Mouse (Mus musculus) retina, postnatal 7 days (tissue): ENCODE results near the gene Gcn1l1.

Source experiments
- DNase-seq: peaks from one replicate; pipeline ENCODE4 v3.0.0-alpha.2; 2012; ENCODE audit warnings: low read depth, low spot score

Gene Gcn1l1

DNA sequence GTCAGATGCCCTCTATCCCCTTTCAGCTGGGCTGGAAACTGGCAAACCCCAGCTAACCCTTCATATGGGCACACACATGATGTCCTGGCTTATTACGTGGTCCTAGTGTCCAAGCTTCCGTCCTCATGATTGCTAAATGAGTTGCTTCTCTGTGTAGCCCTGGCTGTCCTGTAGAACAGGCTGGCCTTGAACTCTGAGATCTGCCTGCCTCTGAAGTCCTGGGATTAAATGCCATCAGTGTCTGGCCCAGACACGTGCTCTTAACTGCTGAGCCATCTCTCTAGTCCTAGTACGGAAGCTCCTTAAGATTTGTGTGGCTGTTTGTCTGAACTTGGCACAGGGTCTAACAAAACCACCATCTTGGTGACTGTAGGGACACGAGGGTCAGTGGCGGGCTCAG is 38.5 kb downstream of the Gcn1l1 start:
- no peak for DNase-seq

DNA sequence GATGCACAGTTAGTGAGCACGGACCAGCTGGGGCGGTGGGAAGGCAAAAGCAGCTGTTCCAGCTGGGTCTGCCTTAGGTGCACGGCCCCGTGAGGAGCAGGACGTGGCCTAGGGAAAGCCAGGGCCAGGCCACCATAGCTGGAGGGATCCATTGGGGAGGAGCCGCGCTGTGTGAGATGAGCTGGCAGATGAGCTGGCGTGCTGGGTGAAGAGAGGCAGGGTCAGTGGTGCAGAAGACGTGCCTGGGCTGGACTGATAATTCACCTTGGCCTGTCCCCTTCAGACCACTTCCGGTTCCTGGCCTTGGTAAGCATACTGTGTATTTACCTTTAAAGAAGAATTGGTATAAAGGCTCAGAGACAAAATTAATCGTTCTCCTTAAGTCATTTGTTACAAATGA is 46.5 kb downstream of the Gcn1l1 start:
- DNase-seq, result no peak

DNA sequence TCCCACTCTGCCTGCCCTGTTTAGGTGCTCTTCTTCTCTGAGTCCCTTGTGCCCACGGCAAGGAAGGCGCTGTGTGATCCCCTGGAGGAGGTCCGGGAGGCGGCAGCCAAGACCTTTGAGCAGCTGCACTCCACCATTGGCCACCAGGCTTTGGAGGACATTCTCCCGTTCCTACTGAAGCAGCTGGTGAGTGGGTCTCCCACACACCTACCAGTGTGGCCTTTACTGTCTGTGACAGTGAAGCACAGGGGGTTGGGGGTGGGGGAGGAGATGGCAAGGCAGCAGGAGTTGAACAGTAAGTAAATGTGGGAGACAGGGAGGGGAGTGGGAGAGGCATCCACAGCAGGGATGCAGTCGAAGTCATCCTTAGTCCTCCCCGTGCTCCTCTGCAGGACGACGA is 48.3 kb downstream of the Gcn1l1 start:
- no peak for DNase-seq

DNA sequence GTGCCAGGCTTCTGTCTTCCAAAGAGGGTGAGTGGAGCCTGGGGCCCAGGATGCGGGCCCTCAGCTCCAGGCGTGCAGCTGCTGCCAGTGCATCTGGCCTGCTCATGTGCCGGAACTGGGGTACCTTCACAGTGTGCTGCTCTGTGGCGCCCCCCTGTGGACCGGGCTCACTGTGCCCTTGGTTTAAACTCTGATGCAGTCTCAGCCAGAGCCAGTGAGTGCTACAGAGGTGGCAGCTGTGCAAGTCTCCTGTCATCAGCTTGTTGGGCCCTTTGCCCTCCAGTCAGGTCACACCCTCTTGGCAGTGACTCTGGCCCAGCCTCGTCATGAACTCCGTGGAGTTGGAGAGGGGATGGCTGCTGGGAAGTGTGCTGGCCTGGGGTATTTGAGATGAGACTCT is 49.9 kb downstream of the Gcn1l1 start:
- no peak for DNase-seq

DNA sequence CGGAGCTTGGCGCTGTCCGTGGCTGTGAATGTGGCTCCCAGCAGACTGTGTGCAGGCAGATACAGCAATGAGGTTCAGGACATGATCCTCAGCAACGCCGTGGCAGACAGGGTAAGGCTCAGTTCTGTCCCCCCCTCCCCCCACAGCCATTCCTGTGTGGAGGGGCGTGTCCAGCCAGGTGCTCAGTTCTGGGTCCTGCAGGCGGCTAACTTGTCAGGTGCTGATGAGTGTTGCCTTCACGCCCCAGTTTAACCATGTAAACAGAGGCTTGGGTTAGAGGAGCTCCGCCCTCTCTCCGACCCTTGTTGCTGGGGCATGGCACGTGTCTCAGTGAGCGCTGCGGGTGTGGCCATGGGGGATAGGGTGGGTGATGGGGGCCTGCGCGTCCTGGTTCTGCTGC is 54.6 kb downstream of the Gcn1l1 start:
- no peak for DNase-seq

DNA sequence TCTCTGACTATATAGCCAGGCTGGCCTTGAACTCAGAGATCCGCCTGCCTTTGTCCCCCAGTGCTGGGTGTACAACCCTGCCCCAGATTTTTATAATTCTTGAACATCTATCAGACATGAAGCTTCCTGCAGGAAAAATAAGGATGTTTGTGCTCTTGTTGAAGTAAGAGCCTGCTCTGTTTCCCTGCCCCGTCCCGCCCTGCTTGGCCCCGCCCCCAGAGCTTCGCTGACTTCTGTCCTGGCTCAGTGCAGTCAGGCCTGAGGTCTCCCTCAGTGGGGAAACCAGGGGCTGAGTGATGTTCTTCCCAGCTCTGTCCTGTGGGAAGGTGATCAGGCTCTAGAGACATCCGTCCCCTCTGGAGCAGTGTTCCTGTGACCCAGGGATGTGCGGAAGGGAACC is 57.6 kb downstream of the Gcn1l1 start:
- no peak for DNase-seq

DNA sequence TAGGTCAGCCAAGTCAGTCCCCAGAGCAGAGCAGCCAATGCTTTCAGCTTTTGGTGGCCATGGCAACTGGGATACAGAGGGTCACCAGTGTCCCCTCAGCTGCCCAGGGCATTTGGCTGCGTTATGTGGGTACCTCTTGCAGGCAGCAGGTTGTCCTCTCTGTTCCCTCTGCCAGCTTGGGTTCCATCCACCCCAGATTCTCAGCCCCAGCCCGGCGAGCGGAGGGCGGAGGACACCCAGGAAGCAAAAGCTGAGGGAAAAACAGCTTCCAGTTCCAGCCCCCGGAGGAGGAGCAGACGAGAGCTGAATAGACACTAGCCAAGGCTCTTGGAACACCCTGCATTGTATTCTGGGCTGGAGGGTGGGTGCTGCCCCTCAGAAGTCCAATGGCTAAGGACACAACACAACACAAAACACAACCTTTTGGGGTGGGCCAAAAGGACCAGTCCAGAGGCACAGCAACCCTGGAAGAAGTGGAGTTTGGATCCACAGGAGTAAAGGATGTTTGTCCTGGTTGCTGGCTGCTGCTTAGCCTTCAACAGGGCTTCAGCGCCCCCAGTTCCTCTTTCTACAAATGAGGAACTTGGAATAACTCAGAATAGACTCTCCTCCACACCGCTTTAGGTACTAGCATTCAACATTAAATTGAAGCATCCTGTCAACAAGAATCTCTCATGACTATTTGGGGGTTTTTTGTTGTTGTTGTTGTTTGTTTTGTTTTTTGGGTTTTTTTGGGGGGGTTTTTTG is 58.8 kb downstream of the Gcn1l1 start:
- DNase-seq, result no peak

DNA sequence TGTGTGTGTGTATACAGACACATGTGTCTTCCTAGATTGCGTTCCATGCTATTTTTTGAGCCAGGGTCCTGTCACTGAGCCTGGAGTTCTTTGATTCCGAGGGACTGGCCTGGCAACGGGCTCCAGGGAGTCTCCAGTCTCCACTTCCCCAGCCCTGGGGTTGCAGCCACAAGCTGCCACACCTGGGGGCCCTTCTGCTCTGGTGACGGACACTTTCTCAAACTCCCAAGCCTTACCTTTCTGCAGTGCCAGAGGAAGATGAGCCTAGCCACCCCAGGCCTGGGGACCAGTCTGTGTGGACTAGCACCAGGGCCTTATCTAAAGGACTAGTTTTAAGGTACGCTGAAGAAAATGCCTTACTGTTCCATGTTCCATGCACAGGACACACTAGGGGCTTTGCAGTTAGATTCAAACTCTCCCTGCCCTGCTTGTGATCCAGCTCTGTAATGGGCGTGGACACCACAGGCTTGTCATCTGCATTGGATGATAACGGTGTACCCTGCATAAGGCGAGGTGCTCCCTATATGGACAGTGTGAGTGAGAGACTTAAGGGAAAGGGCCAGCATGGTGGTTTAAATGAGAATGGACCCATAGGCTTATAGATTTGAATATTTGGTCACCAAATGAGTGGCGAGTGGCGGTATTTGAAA is 61.3 kb downstream of the Gcn1l1 start:
- DNase-seq, result no peak

DNA sequence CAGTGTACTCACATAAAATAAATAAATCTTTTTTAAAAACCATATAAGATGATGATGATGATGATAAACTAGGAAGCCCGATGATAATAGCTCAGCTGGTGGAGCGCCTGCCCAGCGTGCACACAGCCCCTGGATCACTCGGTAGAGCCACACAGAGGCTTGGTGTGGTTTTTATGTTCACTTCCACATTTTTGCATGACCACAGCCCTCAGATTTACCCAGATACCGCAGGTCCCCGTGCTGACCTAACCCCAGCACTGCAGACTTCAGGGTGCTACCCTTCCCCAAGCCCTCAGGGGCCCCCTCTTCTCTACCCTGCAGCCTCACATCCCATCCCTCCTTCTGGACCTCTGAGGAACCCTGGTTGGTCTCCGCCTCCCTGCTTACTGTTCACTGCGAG is 63.0 kb downstream of the Gcn1l1 start:
- DNase-seq, result no peak

DNA sequence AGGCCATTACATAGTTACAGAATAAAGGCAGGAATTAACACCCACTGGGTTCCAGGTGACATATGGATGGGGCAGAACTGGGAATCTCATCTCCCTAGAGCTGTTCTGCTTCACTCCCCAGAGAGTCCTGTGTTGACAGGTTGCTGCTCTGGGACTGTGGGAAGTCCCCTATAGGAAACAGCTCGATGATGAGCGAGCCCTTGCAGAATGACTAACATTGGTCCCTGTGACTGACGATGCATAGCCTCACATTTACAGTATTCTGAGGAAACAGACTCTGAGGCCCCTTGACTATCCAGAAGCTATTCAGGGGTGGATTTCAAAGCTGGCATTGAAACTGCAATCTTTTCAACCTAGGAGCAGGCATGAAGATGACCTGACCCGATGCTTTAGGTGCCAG is 64.6 kb downstream of the Gcn1l1 start:
- DNase-seq, result no peak

DNA sequence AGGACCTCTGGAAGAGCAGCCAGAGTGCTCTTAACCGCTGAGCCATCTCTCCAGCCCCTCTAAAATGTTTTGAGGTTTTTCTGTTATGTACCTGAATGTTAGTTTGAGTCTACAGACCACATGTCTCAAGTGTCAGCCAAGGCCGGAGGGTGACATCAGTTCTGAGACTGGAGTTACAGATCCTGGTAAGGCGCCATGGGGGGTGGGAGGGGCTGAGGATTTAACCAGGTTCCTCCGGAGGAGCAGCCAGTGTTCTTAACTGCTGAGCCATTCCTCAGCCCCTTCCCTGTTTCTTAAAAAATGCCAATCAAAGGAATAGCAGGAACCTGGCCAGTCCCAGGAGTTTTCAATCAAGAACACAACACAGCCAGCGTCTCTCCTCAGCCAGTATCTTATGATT is 65.2 kb downstream of the Gcn1l1 start:
- DNase-seq, result no peak

DNA sequence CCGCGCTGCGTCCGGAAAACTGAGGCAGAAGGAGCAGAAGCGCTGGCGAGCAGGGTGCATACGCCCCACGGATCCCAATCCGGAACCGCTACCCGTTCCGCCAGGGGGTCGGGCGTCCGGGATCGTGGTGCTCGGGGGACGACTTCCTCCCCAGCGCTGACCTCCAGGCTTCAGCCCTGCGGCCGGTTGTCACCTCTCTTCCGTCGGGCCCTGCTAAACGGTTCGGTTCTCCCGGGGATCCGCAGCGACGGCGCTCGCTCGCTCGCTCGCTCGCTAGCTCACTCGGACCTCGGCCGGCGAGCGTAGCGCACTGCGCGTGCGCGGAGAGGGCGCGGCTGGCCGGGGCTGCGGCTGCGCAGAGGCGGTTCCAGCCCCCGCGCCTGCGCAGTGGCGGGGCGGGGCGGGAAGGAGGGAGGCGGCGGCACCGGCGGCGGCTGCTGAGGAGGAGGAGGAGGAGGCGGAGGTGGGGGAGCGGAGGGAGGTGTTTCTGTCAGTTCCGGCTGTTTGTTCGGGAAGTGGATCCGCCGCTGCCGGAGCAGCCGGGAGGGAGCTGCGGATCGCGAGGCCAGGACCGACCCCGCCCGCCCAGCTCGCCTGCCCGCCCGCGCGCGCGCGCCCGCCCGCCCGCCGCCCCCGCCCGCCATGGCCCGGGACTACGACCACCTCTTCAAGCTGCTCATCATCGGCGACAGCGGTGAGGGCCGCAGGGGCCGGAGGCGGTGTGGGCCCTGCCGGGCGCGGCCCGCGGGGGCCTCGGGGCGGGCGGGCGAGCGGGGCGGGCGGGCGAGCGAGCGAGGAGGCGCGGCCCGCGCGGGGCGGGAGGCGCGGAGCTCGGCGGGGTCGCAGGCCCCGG is 66.7 kb downstream of the Gcn1l1 start, which contains the start of gene Rab35:
Gene Rab35, plus strand, starts transcription at position 404 of the 853 bp plus-strand sequence.
- DNase-seq, result peak; percentile 93

DNA sequence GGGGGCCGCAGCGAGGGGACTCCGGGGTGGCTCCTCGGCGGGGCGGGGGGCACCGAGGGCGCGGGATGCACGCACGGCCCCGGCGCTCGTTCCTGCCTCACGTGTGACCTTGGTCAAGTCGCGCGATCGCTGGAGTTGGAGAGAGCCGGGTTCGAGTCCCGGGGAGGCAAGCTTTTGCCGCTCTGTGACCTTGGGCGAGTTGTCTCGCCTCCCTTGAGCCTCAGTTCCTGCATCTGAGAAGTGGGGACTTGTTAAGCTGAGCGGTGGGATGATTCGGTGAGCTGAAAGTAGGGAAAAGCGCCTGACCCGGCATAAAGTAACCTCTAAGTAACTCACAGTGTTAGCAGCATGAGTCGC is 67.3 kb downstream of the Gcn1l1 start:
- DNase-seq, result no peak

DNA sequence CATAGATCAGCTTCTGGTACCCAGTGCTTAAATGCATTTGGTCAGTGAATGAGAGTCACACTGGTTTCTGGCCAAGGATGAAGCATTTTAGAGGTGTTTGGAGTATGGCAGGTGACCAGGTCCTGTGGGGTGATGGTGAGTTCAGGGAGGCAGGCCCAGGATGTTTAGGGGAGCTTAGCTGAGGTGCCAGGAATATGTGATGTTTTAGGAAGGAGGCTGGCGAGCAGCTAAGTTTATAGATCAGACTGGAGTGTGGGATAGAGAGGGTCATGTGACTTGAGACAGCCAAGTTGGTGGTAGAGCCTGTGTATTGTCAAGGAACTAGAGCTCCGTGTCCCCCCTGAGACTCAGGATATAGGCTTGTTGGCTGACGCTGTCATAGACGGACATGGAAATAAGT is 68.0 kb downstream of the Gcn1l1 start:
- no peak for DNase-seq

DNA sequence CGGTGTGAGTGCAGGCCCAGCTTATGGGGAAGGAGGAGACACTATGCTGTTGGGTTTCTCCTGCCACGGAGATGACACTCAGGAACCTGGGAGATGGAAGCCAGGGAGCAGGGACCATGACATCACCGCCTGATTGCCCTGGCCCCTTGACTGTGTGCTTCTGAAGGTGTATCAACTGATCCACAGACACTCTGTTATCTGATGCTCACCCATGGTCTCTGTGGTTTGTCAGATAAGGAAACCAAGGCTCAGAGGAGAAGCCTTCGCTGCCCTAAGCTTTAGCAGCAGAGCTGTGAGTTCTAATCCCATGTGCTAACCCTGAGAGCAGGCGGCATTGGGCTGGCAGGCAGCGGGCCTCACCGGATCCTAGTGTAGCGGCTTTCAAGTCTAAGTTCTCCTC is 69.0 kb downstream of the Gcn1l1 start:
- DNase-seq, result no peak

DNA sequence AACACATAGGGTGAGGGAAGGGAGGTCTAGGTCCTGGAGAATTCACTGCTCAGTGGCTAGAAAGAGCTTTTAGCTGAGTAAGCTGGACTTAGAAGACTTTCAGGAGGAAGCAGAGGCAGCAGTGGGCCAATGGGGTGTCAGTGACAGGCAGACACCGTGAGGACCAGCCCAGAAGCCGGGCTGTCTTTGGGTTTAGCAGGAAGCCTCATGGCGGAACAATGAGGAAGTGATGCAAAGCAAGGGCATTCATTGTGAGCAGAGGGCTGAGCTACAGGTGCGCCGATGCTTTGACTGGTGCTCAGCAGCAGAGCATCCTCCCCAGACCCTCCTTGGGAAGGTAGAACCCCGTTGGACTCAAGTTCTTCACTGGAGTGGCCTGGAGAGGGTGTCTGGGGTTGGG is 70.5 kb downstream of the Gcn1l1 start:
- DNase-seq, result no peak

DNA sequence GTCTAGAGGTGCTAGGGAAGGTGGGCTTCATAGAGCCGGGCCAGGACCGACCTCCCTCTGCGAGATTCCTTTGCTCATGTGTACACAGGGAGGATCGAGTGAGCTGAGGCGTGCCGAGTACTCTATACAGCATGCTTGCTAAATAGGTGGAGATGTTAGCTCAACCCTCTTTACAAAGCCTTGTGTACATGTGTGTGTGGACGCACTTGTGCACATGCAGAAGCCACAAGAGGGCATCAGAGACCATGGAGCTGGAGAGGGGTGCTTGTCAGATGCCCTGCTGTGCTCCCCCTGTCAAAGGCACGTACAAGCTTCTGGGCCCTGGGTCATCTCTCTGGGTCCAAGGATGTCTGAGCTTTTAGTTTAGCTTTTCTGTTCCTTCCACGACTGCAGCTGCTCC is 79.1 kb downstream of the Gcn1l1 start:
- DNase-seq, result no peak

DNA sequence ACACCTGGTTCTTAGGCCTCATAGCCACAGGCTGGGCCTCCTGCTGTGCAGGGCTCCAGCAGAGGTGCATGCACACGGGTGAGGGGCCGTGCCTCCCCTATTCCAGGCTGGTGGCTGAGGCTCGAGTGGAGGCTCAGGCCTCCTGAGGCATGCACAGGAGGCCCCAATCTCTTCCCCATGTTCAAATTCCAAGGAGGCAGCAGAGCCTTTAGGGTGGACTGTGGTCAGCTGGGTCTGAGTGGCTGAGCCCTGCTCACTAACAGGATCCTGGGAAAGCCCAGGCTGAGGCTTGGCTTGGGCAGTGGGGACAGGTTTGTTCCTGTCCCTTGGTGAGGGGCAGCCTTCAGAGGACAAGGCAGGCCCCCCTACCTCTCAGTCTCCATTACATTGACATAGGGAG is 83.8 kb downstream of the Gcn1l1 start:
- no peak for DNase-seq

DNA sequence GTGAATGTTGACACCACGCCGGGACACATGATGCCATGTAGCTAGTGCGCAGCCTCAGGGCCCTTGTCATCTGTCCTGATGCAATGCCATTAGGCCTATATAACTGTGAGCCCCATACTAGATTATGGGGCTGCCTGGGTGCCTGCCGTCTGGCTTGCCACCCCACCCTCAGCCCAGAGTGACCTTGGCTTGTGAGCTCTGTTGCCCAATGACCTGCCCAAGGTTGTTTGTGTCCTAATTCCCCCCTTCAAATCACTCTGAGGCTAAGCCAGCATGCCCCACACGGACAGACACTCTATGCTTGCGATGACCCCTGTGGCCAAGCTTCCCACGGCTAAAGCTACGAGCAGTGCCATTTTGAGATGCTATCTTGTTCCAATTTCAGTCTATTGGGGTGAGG is 84.6 kb downstream of the Gcn1l1 start:
- DNase-seq, result no peak

DNA sequence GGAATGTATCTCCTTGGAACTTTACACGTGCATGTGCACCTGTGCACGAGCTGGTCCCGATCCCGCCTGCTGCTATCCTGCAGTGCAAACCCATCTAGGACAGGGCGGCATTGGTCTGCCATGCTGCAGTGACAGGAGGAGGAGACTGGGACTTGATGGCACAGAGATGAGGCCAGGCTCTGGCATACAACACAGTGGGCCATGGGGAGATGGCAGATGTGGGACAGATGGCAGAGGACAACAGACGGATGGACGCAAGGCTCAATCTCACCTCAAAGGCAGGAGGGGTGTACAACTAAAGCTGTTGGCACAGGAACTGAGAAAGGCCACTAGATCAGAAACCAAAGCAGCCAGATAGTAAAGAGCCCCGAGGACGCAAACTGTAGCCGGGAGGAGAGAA is 85.8 kb downstream of the Gcn1l1 start:
- DNase-seq, result no peak

DNA sequence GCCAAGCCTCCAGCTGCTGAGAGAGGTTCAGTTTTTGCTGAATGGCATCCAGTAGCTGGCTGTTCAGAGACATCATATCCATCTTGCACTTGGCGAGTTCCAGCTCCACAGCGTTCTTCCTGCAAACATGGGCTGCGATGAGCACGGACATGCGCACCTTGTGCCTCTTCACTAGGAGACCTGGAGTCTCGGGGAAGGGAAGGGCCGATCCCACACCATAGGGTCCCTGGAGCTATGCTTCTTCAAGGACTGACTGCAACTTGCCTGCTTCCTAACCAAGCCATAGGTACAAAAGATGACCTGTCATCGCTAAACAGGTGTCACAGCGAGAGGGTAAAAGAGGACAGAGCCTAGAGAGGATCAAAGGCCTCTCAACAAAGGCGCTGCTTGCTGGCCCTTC is 86.8 kb downstream of the Gcn1l1 start:
- DNase-seq, result no peak

DNA sequence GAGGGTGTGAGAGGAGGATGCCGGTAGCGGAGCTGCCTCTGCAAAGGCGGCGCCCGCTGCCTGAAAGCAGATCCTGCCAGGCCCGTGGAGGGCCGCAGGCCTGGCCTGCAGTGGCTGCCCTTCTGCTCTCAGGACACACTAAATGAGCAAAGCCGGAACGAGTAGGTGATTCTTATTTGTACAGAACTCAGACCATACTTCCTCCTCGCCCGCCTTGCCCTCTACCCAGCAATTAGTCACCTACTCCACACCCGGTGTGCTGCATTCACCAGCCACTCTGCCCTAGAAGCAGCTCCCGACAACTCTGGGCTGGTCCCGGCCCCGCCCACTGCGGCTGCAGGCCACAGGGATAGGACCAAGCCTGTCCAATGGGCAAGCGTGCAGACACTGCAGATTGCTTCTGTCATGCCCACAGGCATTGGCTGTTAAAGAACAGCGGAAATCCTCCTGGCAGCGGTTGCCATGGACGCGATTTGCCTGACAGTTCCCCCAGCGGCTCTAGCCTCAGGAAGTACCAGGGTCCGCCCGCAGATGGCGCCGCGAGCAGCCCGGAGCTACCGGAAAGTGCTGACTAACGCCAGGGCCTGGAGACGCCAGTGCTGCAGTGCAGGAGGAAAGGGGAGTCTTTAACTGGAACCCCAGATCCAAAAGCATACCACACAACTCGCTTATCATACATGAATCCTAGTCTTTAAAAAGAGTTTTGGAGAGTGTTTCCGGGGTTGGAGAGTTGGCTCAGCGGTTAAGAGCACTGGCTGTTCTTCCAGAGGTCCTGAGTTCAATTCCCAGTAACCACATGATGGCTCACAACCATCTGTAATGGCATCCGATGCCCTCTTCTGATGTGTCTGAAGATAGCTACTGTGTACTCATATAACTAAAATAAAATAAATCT is 87.9 kb downstream of the Gcn1l1 start:
- DNase-seq, result peak; percentile 96
